16 mouse cellular contexts compared by ENCODE assay signal in the genomic region with DNA sequence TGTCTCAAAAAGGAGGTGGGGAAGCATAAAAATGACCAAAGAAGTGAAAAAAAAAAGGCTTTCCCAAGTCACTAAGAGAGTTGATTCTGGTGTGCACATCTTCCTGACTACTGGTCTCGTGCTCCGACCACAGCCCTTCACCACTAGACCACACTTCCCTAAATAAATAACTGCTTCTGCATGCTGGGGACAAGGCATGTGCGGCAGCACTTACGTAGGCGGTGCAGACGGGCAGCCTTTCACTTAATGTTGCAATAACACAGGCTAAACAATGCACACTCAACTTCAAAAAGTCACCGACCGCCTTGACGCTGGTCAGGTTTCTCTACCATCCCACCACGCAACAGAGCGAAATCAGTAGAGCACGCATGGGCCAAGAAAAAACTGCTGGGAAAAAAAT. TPM values are rescaled to one million over a fixed set of nuclear protein-coding genes. Genes with fewer than 3 reads are reported as not detected.
DNase-seq lines count a peak whose midpoint lies in the region; ATAC-seq lines count a peak whose summit lies in the region.
"Had no signal": no experiment of that assay in that cellular context is flagged by ENCODE, and none has a peak within 500 bp of the region (broad histone marks: within the 10 kb centered on the region; RNA-seq: fewer than 3 reads in every experiment).

No protein-coding gene starts in this region.

- whole genome bisulfite sequencing in midbrain, embryonic 13.5 days: 85% methylated on average over 12 of the region's 12 CpGs

- H3K9me3 ChIP-seq in megakaryocyte, embryonic 14.5 days: no peaks in the 10 kb centered on the region
- H3K9me3 ChIP-seq in midbrain, embryonic 13.5 days: no peaks in the 10 kb centered on the region
- H3K9me3 ChIP-seq: embryonic facial prominence, embryonic 15.5 days; heart, embryonic 15.5 days; lung, embryonic 15.5 days; neural tube, embryonic 13.5 days had no signal

- no peak for ATAC-seq in midbrain, embryonic 13.5 days
- ATAC-seq: activated CD4-positive, CD25-positive, alpha-beta regulatory T cell, adult 4 months had no signal

- no peak overlapping the region for H3K9ac ChIP-seq in midbrain, embryonic 13.5 days (replicated peaks)
- H3K9ac ChIP-seq: embryonic facial prominence, embryonic 15.5 days; heart, embryonic 15.5 days; lung, embryonic 15.5 days; neural tube, embryonic 13.5 days had no signal

- H3K27ac ChIP-seq in midbrain, embryonic 13.5 days: no peak overlapping the region
- H3K27ac ChIP-seq: embryonic facial prominence, embryonic 15.5 days; heart, embryonic 15.5 days; lung, embryonic 15.5 days; neural tube, embryonic 13.5 days had no signal

- H3K36me3 ChIP-seq in megakaryocyte, embryonic 14.5 days (replicated peaks; ENCODE audit: low read length): no peaks in the 10 kb centered on the region
- no peaks in the 10 kb centered on the region for H3K36me3 ChIP-seq in midbrain, embryonic 13.5 days
- H3K36me3 ChIP-seq: embryonic facial prominence, embryonic 15.5 days; heart, embryonic 15.5 days; lung, embryonic 15.5 days; neural tube, embryonic 13.5 days had no signal

- H3K27me3 ChIP-seq in megakaryocyte, embryonic 14.5 days (replicated peaks): peaks cover 83% of the 10 kb centered on the region
- H3K27me3 ChIP-seq in midbrain, embryonic 13.5 days: 0 out of 2 replicates have a peak, but pooled peaks cover 11% of the 10 kb centered on the region
- H3K27me3 ChIP-seq: embryonic facial prominence, embryonic 15.5 days; heart, embryonic 15.5 days had no signal

- H3K4me3 ChIP-seq in megakaryocyte, embryonic 14.5 days (replicated peaks): peak overlapping the region; percentile 84
- H3K4me3 ChIP-seq in midbrain, embryonic 13.5 days (replicated peaks): no peak overlapping the region
- H3K4me3 ChIP-seq: embryonic facial prominence, embryonic 15.5 days; heart, embryonic 15.5 days; lung, embryonic 15.5 days; neural tube, embryonic 13.5 days had no signal

- peaks cover 53% of the 10 kb centered on the region for H3K4me1 ChIP-seq in megakaryocyte, embryonic 14.5 days
- H3K4me1 ChIP-seq in midbrain, embryonic 13.5 days (replicated peaks): peaks cover 21% of the 10 kb centered on the region

- H3K4me2 ChIP-seq in midbrain, embryonic 13.5 days (replicated peaks): no peak overlapping the region
- H3K4me2 ChIP-seq: embryonic facial prominence, embryonic 15.5 days; heart, embryonic 15.5 days; lung, embryonic 15.5 days; neural tube, embryonic 13.5 days had no signal

- DNase-seq in adrenal gland, adult (ENCODE audit: inconsistent age in 2 of 2, low spot score in 1 of 2): peak; percentile 33 to 60
- no peak for DNase-seq in adrenal gland, postnatal 10 days
- DNase-seq in CD4-positive helper T cell, adult 2 months (ENCODE audit: low read depth, low spot score): peak; percentile 72
- DNase-seq in induced T-regulatory cell, adult 2 months (ENCODE audit: low read depth): peak; percentile 70
- DNase-seq in urinary bladder, adult 2 months (ENCODE audit: low spot score): no peak
- no peak for DNase-seq in cerebellum, adult 8-10 months
- DNase-seq: cerebellum, adult 9-10 months; kidney, adult 11 months; thymus, postnatal 36 days had no signal

RNA-seq across cellular contexts. Expression of a gene that starts 5.0 kb away (rescaled TPM):
- total RNA-seq in adrenal gland, postnatal 10 days (2021): 10 to 100 TPM in 1 of 2 experiments, 1 to 10 TPM in 1; 5.8 to 25.4 TPM
- 57.8 and 223 TPM in 2 replicates for polyA plus RNA-seq in megakaryocyte, embryonic 14.5 days (2012; ENCODE audit: insufficient read depth, low replicate concordance)
- 28.5 and 37.0 TPM in 2 replicates for polyA plus RNA-seq in urinary bladder, adult 2 months (2012; rRNA removed)
- 0.82 and 0.90 TPM in 2 replicates for polyA plus RNA-seq in midbrain, embryonic 13.5 days (2015; fragmentation: Nextera tagmentation; extraction: Ambion mirVana)

Comparison
In these comparisons a context has a peak if more than half of its experiments do, and no peak if none do; other contexts are left out.
1. DNase-seq: peak in adrenal gland, adult (2 of 2), CD4-positive helper T cell, adult 2 months (single experiment) and induced T-regulatory cell, adult 2 months (single experiment); none in adrenal gland, postnatal 10 days (single experiment), urinary bladder, adult 2 months (single experiment) and cerebellum, adult 8-10 months (single experiment).
2. RNA of a gene that starts 5.0 kb away (polyA plus RNA-seq): 57.8 to 223 TPM in megakaryocyte, embryonic 14.5 days and 28.5 to 37.0 TPM in urinary bladder, adult 2 months; 0.82 to 0.90 TPM in midbrain, embryonic 13.5 days; every median in the first group is over 10 times any median in the second.